Mouse (Mus musculus) stomach, postnatal 0 days (tissue): Measurements from ENCODE around the gene Tenm2.

Experiments
- CTCF ChIP-seq: IDR thresholded peaks from 2 replicates; pipeline ENCODE4 v1.5.1; 2016; ENCODE audit warnings: antibody characterized with exemption, low read depth, mild to moderate bottlenecking, moderate library complexity
- EP300 ChIP-seq: optimal IDR thresholded peaks from 2 replicates; pipeline ENCODE3; 2016; ENCODE audit warnings: antibody characterized with exemption

DNA sequence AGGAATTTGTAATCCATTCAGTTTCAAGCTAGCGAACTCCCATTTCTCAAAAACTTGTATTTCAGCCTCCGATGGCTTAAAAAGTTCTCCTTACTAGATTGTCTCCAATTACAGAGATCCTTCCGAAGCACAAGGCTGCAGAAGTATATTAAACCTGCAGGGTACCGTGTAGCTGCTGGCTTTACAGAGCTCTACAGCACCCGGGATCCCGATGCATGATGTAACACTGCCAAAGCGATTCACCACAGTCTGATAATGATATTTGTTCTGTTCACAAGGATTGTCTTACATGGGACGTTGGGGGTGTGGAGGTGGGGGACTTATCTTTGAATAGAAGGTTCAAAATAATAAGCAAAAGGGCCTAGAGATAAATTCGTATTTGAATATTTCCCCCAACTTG, 564.6 kb downstream of the Tenm2 start:
- no peak for TF ChIP-seq EP300
- no peak for TF ChIP-seq CTCF
